Mouse (Mus musculus) embryo, embryonic 10 days (tissue): ENCODE measurements around the gene Hdac9.

Experiments
- DNase-seq: peaks from one replicate; pipeline ENCODE4 v3.0.0-alpha.2; 2015; ENCODE audit warnings: low spot score

Hdac9 gene

GRCm38 (mm10) chr12:34221014-34221413, 695.9 kb downstream of the Hdac9 start:
- peak; percentile 37 for DNase-seq

DNA sequence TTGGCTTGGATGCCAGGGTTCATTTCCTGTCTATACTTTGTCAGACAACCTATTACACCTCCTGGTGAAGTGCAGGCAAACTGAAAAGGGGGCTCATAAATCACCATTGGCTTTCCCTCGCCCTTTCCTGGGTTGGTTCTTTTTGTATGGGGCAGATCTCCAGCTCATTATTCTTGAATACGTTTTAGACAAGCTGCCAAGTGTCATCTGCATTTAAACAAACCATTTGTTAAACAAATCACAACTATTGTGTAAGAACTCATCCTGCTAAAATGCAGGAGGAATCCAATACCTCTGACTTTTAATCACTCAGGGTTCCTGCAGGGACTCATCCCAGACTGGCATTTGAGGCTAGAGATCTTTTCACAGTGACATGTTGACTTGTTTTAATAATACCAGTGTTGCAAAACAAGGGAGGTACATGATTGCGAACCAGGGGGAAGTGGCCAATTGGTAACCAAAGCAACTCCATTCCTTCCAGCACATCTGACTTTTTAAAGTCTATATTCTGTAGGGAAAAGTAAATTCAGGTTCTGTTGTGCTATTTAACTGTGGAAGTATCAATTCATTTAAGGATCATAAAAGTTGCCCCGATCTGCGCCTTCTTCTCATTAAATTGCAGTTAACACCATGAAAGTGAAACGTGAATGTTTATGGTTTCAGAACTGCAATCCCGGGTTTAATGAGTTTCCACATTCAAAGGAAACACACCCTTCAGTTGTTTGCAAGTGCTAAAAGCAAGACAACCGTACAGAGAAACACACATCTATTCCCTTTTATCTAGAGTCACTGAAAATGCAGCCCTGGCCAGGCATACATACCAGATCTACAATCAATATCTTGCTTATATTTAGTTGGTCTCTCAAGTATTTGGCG, 696.6 kb downstream of the Hdac9 start:
- peak; percentile 58 for DNase-seq

- DNase-seq = no peak
These were observed 698.3 kb downstream of the Hdac9 start for GRCm38 (mm10) chr12:34218561-34218960.

GRCm38 (mm10) chr12:34215023-34216020, 701.6 kb downstream of the Hdac9 start:
- DNase-seq = peak; percentile 62

DNA sequence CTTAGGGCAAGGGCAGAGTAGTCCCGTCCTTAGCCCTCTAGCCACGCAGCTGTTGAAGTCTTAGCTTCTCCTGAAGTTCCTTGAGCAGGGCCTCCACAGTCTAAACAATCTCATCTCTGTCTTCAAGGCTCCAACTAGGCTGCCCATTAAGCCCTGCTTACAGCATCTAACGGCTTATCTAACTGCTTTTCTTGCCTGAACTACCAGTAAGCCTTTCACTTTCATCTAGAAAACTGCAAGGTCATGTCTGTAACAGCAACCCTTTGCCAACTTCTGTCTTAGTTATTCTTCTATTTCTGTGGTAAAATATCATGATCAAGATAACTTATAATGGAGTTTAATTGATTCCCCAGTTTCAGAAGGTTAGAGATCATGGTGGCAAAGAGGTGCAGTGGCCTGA, 704.7 kb downstream of the Hdac9 start:
- DNase-seq = no peak

- peak; percentile 24 for DNase-seq
These were observed 715.4 kb downstream of the Hdac9 start for GRCm38 (mm10) chr12:34201471-34201870.

DNA sequence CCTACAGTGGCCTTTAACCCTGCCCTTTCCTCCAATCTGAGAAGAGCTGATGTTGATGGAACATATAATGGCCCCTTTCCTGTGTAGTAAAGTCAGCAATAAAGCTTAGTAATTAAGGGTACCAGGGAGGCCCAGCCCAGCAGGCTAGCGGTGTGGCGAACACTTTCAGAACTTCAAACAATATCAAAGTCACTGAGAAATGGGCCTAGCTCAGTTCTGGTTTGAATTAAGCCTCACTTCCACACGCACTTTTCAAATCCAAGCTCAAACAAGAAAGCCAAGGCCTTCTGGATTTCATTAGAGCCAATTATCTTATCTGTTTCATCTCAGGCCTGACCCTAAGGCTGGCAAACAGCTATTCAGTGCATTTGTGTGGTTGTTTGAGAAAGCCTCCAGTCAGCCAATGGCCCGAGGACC, 716.9 kb downstream of the Hdac9 start:
- peak; percentile 74 for DNase-seq

DNA sequence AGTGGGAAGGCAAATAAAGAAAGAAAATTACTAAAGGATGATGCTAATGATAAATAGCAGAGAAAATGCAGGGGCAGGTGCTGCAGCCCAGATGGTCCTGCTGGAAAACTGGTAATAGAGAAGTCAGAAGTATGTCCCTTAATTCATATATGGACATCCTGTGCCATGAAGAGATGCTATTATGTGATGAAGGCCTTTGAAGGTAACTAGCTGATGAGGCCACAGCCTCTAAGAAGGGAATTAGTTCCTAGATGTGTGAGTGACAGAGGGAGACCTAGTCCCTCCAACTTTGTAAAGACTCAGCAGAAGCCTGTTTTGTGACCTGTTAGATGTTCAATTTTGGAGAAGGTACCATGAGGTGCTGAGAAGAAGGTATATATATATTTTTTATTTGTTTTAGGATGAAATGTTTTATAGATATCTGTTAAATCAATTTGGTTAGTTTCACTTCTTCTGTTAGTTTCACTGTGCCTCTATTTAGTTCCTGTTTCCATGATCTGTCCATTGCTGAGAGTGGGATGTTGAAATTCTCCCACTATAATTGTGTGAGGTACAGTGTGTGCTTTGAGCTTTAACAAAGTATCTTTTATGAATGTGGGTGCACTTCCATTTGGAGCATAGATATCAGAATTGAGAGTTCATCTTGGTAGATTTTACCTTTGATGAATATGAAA, 721.6 kb downstream of the Hdac9 start:
- no peak for DNase-seq

DNA sequence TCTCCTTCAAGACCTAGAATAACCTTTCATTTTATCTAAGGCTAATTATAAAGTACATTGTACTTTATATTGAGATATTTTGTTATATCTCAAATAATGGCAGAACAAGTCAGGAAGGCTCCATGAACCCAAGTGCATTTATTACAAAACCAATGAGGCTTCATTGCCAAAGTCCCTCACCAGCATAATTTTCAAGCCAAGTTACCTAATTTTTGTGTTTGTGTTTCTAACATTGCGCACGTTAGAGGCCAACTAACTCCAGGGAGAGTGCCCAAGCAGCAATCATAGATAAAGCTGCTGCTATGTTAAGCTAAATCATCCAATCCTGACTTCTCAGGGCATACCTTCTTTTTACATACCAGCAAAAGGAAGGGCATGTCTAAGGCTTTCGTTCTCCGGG, 722.8 kb downstream of the Hdac9 start:
- DNase-seq = no peak

- no peak for DNase-seq
These were observed 725.6 kb downstream of the Hdac9 start for GRCm38 (mm10) chr12:34191246-34191645.

- no peak for DNase-seq
These were observed 738.0 kb downstream of the Hdac9 start for GRCm38 (mm10) chr12:34178931-34179330.

- no peak for DNase-seq
These were observed 740.1 kb downstream of the Hdac9 start for GRCm38 (mm10) chr12:34176790-34177189.

DNA sequence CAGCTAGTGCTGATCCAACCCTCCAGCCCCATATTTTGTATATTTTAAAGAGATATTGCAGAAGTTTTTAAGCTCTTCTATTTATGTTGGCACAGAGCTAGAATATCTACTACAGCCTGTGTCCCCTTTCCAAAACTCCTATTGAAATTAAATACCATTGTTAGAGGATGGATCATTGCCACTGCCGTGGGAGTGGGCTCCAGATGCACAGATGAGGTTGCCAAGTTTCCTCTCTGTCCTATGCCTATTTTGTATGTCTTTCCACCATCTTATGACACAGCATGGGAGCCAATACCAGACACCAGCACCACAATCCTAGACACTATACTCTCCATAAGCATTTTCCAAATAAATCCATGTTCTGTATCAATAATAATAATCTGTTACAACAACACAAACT, 743.9 kb downstream of the Hdac9 start:
- no peak for DNase-seq

DNA sequence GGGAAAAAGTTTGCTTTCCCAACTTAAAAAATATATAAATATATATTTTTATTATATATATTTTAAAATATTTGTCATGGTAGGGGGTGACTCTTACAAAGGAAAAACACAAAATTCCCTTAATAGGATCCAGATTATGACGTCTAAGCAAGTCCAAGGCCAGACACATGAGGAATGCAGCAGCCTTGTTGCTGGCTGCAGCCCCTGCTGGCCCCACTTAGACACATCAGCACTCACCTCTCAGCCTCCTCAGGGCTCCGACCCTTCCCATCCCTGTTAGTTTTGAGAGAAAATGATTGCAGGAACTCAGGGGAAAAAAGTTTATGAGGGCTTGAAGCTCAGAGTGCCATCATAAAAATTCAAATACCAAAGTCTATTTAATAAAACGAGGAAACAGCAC, 746.3 kb downstream of the Hdac9 start:
- peak; percentile 58 for DNase-seq

GRCm38 (mm10) chr12:34165674-34166073, 751.2 kb downstream of the Hdac9 start:
- no peak for DNase-seq

DNA sequence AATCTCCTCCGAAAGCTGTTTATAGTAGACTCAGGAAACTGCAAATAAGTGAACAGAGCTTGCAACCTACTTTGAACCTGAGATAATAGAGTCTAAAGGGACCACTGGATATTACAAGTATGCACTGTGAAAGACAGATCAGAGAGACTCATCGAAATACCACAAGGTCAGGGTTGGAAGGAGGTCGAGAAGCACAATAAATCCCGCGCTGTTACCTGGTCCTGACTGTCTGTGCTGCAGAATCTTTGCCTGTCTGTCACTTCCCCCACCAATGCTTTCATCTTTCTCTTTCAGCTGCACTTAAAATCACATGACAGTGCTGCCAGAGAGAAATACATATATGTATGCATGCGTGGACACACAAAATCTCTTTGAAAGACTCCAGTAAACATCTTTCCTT, 760.6 kb downstream of the Hdac9 start:
- DNase-seq = no peak

DNA sequence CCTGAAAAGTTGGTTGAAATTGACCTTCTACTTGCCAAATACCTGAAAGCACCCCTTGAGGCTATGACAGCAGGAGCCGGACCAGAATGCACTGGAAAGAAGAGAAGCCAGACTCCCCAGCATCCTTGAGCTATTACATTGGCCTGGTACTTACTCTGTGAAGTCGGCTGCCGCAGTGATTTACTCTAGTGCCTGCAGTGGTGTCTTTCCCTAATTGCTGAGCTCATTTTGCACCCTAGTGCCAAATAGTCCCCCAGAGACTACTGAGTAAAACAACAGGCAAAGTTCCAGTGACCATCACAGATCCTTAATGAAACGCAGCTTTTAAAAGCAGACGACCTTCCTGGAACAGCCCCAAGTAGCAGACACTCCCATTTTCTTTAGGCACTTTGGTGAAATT, 761.2 kb downstream of the Hdac9 start:
- DNase-seq = peak; percentile 28

GRCm38 (mm10) chr12:34154757-34155156, 762.1 kb downstream of the Hdac9 start:
- no peak for DNase-seq

GRCm38 (mm10) chr12:34151336-34151735, 765.6 kb downstream of the Hdac9 start:
- DNase-seq = peak; percentile 63

DNA sequence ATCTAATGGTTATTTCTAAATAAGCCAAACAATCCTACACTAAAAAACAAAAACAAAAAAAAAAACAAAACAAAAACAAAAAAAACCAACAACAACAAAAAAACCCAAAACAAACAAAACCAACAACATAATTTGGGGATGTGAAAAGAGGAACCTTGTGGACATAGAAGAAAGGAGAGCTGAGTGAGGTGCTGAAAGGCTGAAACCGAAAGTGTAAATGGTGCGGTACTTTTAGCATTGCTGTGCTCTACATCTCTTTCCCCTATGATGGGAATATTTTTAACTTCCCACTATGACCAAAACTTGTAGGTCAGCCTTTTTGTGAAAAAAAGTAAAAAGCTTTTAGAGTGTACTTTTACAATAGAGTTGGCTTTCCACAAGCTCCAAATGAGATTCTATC, 774.2 kb downstream of the Hdac9 start:
- no peak for DNase-seq

DNA sequence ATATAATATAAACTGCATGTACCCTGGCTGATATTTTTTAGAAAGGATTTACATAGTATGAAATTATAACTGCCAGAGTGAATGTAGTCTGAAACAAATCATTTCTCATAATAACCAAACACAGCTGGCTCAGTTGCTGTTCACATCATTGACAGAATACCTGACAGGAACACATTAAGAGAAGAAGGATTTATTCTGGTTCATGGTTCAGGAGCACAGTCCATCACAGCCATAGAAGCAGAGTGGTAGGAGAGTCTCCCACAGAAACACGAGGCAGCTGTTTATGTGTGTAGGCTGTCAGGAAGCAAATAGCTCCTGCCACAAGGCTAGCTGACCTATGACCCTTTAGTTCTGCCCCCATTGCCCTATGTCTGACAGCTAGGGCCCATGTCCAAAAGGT, 803.6 kb downstream of the Hdac9 start:
- DNase-seq = peak; percentile 60

DNA sequence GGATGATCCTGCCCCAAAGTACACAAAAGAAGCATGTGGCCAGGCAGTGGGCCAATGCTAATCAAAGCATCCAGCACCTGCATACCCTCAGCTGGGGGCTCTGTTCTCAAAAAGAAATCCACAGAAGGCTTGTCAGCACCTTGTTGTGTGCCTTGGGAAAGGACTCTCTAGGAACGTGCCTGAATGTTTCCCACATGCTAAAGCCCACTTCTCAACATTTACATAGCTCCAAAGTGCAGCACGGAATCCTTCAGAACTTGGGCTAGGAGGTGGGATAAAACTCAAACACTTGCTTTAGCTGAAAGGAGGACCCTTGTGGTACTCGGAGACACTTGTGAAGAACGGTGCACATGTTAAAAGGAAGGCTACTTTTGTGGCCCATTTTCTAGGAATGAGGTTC, 823.9 kb downstream of the Hdac9 start:
- no peak for DNase-seq
